Mouse (Mus musculus): ENCODE data around the gene Slc39a9. TPM values are rescaled to one million over a fixed set of nuclear protein-coding genes. Genes with fewer than 3 reads are reported as not detected.
A peak's percentile ranks its signal among the peaks of the same experiment; 100 is the strongest.

The Slc39a9 gene
- 10 to 100 TPM; 20.6 to 32.1 TPM for polyA plus RNA-seq (2017; shearing (Covaris generic))

DNA sequence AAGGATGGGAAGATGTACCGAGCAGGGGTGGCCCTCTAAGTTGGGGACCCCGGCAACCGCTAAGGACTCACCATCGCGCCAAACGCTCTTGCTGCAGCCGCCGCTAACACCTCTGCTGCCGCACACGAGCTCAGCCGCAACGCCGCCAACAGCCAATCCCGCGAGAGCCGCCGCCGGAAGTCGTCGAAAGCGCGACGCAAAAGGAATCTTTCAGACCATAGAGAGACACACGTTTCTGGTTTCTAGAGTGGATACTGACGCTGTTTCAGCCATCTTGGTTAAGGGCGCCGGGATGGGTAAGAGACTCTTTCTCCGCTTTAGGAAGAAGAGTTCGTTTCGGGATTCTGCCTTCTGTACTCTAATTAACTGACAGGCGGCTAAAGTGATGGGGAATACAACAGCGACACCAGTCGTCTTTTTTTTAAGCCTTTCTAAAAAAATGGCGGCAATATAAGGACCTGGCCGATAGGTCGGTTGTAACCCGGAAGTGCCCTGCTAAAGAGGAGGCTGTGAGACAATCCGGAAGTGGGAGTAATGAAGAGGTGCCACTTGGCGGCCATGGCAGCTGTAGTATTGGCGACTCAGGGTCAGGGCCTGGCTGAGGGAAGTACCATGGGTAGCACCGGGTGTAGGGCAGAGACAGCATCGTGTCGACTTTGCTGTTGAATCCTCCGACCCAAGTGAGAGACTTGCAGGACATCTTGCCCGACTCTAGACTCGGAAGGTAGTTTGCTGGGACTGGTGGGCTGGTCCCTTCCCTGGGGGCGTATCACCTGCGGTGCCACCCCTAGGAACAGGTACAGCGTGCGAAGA, at the start of gene Slc39a9, which contains the start of gene Erh:
Slc39a9 (plus strand) TSS at position 191 of the 813 bp plus-strand sequence.
Erh (minus strand) TSS at position 649 of the 813 bp plus-strand sequence.
- peak; percentile 91 for ATAC-seq

GRCm38 (mm10) chr12:80594141-80594540, 49.5 kb upstream of the Slc39a9 start:
- ATAC-seq = no peak

DNA sequence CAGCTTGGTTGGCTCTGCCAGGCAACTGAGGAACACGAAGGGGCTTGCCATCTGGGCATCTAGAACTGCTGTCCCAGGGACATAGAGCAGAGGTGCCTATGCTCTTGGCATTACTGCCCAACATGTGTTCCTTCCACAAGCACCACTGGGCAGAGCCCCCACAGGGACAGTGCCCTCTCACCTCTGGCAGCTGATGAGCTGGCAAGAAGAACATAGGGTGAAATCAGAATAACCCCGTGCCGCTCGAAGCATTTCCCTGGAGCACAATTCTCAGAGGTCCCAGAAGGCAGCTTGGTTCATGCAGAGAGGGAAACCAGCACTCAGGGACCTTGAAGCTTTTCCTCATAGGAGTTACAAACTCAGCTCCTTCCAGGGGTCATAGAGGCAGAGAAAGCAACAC, 48.9 kb upstream of the Slc39a9 start:
- ATAC-seq = no peak

DNA sequence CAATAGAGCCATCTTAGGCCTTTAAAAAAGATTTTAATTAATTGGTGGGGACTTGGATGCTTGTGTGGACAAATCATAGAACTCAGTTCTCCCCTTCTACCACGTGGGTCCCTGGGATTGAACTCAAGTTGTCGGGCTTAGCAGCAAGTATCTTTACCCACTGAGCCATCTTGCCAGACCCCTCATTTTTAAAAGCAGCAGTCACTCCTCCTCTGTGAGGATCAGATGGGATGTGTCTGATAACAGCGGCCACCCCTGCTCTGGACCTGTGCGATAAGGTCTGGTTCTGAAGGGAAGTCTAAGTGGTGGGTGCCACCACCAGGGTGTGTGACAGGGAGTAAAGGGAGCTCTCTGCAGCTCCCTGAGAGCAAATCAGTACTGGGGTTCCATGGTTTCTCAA, 48.1 kb upstream of the Slc39a9 start:
- ATAC-seq = no peak

- ATAC-seq = no peak
These were observed 47.7 kb upstream of the Slc39a9 start for GRCm38 (mm10) chr12:80595968-80596367.

DNA sequence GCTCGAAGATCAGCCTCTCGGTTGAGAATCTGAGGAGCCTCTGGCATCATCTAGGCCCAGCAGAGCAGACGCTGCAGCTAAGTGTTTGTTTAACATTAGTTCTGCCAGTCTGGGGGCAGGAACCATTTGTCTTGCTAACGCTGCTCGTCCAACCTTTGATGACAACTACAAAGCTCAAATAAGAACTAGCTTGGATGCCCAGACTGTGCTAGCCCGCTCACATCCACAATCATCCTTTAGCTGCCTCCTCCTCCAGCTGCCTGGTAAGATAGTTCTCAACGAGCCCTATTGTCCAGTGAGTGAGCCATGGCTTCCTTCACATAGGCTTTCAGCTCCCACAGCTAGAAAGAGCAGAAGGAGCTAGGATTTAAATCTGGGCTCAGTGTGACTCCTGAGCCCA, 45.4 kb upstream of the Slc39a9 start:
- no peak for ATAC-seq

DNA sequence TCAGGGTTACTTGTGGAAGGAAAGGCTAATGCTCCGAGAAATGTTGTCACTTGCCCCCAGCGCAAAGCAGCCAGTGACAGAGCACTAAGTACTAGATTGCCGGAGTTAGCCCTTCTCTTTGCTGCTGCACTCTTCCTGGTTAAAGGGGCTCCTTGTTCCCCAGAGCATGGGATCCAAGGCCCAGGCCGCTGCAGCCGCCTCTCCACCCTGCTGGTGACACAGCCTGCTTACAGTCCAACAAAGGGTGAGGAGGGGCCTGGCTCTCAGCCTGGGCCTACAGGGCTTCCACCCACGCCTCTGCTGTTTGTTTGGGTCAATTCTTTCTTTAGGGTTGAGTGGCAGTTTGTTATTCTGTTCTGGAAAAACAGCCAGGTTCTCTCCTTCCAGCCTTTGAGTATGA, 44.9 kb upstream of the Slc39a9 start:
- ATAC-seq = no peak

- no peak for ATAC-seq
These were observed 42.0 kb upstream of the Slc39a9 start for GRCm38 (mm10) chr12:80601597-80602269.

DNA sequence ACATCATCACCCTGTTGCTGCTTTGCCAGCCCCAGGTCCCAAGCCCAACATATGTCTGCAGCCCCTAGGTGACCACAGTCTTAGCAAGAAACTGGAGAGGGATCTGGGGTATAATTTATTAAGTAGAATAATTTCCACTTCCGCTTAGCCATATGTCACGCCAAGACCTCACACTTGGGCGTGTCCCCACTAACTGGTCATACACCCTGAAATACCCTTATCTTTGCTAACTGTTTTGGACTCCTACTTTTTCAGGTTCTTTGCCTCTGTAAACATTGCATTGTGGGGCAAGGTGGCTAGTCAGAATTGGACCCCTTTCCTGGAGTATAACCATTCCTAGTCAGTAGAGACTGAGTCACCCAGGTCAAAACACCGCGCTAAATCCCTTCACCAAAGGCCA, 41.3 kb upstream of the Slc39a9 start:
- no peak for ATAC-seq

DNA sequence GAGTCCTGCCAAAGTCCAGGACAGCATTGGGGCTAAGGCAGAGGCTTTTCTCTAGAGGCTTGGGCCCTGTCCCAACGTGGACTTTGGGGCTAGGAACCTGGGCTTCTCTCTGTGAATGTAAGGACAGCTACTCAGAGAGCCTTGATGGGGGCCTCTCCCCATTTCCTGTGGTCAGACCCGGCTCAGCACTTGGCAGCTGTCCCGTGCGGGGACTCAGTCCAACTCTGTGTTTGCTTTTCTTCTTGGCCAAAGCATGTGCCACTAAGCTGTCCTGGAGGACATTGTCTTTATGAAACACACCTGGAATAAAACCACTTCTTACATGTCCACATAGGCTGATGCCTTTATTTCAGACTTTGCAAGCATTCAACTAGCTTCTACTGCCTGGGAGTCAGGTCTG, 40.1 kb upstream of the Slc39a9 start:
- ATAC-seq = no peak

- no peak for ATAC-seq
These were observed 39.5 kb upstream of the Slc39a9 start for GRCm38 (mm10) chr12:80604218-80604617.

DNA sequence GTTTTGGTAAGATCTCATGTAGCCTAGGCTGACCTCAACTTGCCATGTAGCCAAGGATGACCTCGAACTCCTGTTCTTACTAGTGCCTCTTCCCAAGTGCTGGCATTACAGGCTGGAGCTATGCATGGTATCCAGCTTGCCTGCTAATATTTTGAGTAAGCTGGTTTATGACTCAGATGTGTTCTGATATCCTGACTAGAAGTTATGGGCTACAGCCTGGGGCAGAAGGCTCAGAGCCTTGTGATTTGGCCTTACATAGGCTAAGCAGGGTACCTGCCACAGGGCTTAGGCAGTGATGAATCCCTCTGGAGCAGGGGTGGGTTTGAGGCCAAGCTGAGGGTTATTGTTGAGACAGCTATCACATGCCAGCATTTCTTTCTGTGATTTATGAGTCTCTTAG, 35.1 kb upstream of the Slc39a9 start:
- no peak for ATAC-seq

- ATAC-seq = no peak
These were observed 33.8 kb upstream of the Slc39a9 start for GRCm38 (mm10) chr12:80609928-80610327.

GRCm38 (mm10) chr12:80612113-80612791, 31.4 kb upstream of the Slc39a9 start:
- no peak for ATAC-seq

GRCm38 (mm10) chr12:80615371-80616257, 28.1 kb upstream of the Slc39a9 start:
- no peak for ATAC-seq

GRCm38 (mm10) chr12:80620501-80620900, 23.2 kb upstream of the Slc39a9 start:
- no peak for ATAC-seq

- no peak for ATAC-seq
These were observed 11.9 kb upstream of the Slc39a9 start for GRCm38 (mm10) chr12:80631790-80632189.

GRCm38 (mm10) chr12:80642725-80643692, 674 bp upstream of the Slc39a9 start:
- ATAC-seq = peak; percentile 30

DNA sequence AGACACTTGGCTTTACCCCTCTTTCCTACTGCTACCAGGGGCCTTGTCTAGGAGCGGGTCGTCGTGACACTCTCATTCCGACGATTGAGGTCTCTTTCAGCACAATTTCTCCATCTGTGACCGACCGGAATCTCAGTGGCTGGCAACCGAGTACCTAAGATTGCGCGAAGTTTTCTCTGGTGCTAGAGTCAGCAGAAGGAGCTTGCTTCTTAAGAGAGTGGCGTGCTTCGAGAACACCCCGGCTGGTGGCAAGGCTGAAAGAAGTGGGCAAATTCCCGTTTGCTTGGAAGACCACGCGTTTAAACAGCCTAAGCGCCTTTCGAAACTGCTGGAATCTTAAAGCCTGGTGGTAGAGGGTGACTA, 804 bp downstream of the Slc39a9 start:
- no peak for ATAC-seq

- ATAC-seq = no peak
These were observed 2.7 kb downstream of the Slc39a9 start for GRCm38 (mm10) chr12:80646377-80646776.

Data from CD4-positive, CD25-positive, alpha-beta regulatory T cell, adult 4 months (primary cell).